Mouse (Mus musculus) heart, embryonic 11.5 days (tissue): ENCODE measurements around the gene Nfam1. TPM values are rescaled to one million over a fixed set of nuclear protein-coding genes. Genes with fewer than 3 reads are reported as not detected.
A peak's percentile ranks its signal among the peaks of the same experiment; 100 is the strongest.
"Not testable (repeated sequence)": the region's sequence is repeated elsewhere in the genome, so short reads cannot be mapped to it uniquely, and the experiment has no call there.

ENCODE experiments used
- ATAC-seq: fragments of 200-750 bp; cut with Nextera tagmentation; replicated peaks from 2 replicates; pipeline ENCODE4 v1.8.0; 2017; ENCODE audit warnings: moderate library complexity; ENCODE audit not compliant: insufficient number of reproducible peaks, low FRiP score, low TSS enrichment
- H3K27ac ChIP-seq: fragments of 300-500 bp; sonication (generic); 2 replicates; pipeline ENCODE4 v1.5.1; 2014; ENCODE audit warnings: mild to moderate bottlenecking, low read depth, low read length
- H3K27me3 ChIP-seq: fragments of 300-500 bp; sonication (generic); 2 replicates; pipeline ENCODE4 v1.6.1; 2014; ENCODE audit warnings: mild to moderate bottlenecking, low read length, mixed read lengths; ENCODE audit not compliant: control insufficient read depth, insufficient read depth
- H3K36me3 ChIP-seq: fragments of 300-500 bp; sonication (generic); 2 replicates; pipeline ENCODE4 v1.6.1; 2014; ENCODE audit warnings: mild to moderate bottlenecking, low read length, moderate library complexity, mixed read lengths; ENCODE audit not compliant: control insufficient read depth, insufficient read depth
- H3K4me1 ChIP-seq: fragments of 300-500 bp; sonication (generic); 2 replicates; pipeline ENCODE4 v1.6.1; 2014; ENCODE audit warnings: low read length; ENCODE audit not compliant: control insufficient read depth, insufficient read depth
- H3K4me2 ChIP-seq: fragments of 300-500 bp; sonication (generic); 2 replicates; pipeline ENCODE4 v1.6.1; 2014; ENCODE audit warnings: mild to moderate bottlenecking, moderate library complexity
- H3K4me3 ChIP-seq: fragments of 300-500 bp; sonication (generic); 2 replicates; pipeline ENCODE4 v1.5.1; 2014; ENCODE audit warnings: low read depth, low read length
- H3K9ac ChIP-seq: fragments of 300-500 bp; sonication (generic); 2 replicates; pipeline ENCODE4 v1.6.1; 2014; ENCODE audit warnings: mild to moderate bottlenecking, low read depth, low read length, moderate library complexity
- H3K9me3 ChIP-seq: fragments of 300-500 bp; sonication (generic); replicated peaks from 2 replicates; pipeline ENCODE4 v1.6.1; 2016; ENCODE audit warnings: low read length; ENCODE audit not compliant: control insufficient read depth
- WGBS: fragments of 180-500 bp; shearing (Covaris S2); extraction: QIAGEN DNeasy Blood & Tissue Kit; methylation state at CpG from one replicate; pipeline ENCODE4 v1.1.7; 2014; ENCODE audit not compliant: insufficient replicate concordance; 5-methylcytosine and 5-hydroxymethylcytosine counted together
- polyA plus RNA-seq: library from polyadenylated mRNA; unstranded; fragments of >200 nt; fragmentation: Nextera tagmentation; extraction: Ambion mirVana; gene quantifications from 2 replicates; pipeline ENCODE4 v1.2.1, GENCODE M21; 2014

The Nfam1 gene
- polyA plus RNA-seq, 1 experiment from 2014 or later, result 1.7 TPM

DNA sequence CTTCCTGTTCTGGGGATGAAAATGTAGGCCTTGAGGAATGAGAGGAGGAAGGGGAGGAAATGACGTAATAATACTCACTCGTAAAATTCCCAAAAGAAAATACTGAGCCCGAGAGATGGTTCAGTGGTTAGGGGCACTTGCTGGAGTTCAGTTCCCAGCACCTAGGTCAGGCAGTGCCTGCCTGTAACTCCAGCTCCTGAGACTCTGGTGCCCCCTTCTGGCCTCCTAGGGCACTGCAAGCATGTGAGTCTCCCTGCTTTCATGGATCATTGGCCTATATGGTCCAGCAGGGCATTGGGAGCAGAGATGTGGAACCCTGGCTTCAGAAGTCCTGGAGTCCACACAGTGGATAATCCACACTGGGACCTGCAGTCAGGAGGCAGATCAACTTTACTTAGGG, 13.2 kb upstream of the Nfam1 start:
- Histone ChIP-seq H3K4me1 (peaks cover 9% of the 10 kb centered on the region), H3K4me2 (no peak overlapping the region), H3K9ac (no peak overlapping the region), H3K9me3 (peaks cover 4% of the 10 kb centered on the region; the same call in 1 of the 2 replicates), H3K4me3 (no peak overlapping the region), H3K27me3 (no peaks in the 10 kb centered on the region; the same call in 1 of the 2 replicates), H3K27ac (no peak overlapping the region), H3K36me3 (no peaks in the 10 kb centered on the region)
- 91% methylated on average over 3 of the region's 3 CpGs for WGBS
- ATAC-seq, result no peak

DNA sequence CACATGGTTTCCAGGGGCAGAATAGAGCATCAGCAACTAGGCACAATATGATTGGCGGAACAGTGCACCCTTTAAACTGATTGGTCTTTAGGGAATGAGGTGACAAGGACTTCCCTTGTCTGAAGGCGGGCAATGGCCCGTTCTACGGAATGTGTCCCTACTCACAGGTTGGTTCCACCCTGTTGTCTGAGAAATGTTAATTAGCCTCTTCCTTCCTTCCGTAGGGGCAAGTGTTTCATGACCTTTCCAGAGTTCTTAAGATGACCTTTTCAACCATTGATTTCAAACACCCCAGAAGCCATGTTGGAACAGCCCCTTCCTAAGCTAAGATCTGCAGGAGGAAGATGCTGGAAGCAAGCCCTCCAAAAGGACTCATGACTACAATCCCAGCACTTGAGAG, 12.5 kb upstream of the Nfam1 start:
- 82% methylated on average over 5 of the region's 5 CpGs for WGBS
- not testable (repeated sequence) for H3K4me2 ChIP-seq, H3K4me3 ChIP-seq, H3K9ac ChIP-seq, H3K36me3 ChIP-seq, ATAC-seq, H3K4me1 ChIP-seq, H3K27me3 ChIP-seq, H3K27ac ChIP-seq, H3K9me3 ChIP-seq

DNA sequence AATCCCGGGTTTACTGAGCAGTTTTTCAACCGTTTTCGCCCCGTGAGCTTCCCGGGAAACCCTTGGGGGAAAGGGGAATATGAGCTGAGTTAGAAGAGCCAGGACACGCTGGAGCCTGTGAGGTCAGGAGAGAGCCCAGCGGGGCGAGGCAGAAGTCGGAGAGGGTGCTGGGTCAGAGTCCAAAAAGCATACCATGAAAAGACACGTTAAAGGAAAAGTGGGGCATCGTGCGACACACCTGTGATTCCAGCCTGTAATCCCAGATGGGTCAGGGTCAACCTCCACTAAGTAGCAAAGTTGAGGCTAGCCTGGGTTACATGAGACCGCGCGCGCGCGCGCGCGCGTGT, 10.2 kb upstream of the Nfam1 start:
- H3K36me3 ChIP-seq, result no peaks in the 10 kb centered on the region
- ATAC-seq, result no peak
- H3K9ac ChIP-seq, result no peak overlapping the region
- H3K4me3 ChIP-seq, result no peak overlapping the region
- 72% methylated on average over 22 of the region's 22 CpGs for WGBS
- H3K27me3 ChIP-seq, result no peaks in the 10 kb centered on the region; the same call in 1 of the 2 replicates
- peaks cover 4% of the 10 kb centered on the region; the same call in 1 of the 2 replicates for H3K9me3 ChIP-seq
- peaks cover 16% of the 10 kb centered on the region for H3K4me1 ChIP-seq
- H3K4me2 ChIP-seq, result peak overlapping the region; percentile 39; the same call in 1 of the 2 replicates
- no peak overlapping the region; the same call in 1 of the 2 replicates for H3K27ac ChIP-seq

DNA sequence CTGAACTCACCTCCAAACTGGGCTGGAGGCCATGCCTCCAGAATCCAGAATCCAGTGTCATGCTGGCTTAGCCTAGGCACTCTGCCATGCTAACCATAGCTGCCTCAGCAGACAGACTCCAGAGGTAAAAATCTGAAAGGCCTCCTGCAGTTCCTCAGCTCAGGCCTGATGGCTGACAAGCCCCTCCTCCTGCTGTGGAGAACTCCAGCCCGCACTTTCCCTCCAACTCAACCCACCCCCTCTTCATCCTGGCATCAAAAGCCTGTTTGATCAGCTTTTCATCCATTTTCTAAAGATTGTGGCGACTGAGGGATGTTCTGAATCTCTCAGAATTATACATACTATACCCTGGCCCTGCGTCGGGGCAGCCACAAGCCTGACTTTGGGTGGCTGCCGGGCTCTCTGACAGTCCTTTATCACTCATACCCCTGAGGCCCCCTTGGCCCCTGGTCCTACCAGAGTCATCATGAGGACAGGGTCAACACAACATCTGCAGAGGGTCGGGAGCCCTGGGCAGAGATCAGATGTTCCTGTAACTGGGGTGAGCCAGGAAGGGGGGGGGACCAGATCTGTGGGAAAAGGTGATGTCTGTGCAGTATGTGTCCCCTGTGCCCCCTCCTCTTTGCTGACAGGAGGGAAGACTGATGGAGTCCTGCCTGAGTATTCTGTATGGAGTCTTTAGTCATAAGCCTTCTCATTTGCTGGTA, 9.7 kb upstream of the Nfam1 start:
- 7% methylated on average over 6 of the region's 6 CpGs for WGBS
- Histone ChIP-seq H3K4me2 (peak overlapping the region; percentile 39), H3K27ac (peak overlapping the region; percentile 15; the same call in 1 of the 2 replicates), H3K4me1 (peaks cover 18% of the 10 kb centered on the region), H3K27me3 (no peaks in the 10 kb centered on the region; the same call in 1 of the 2 replicates), H3K9ac (peak overlapping the region; percentile 43; the same call in 1 of the 2 replicates), H3K36me3 (no peaks in the 10 kb centered on the region), H3K4me3 (no peak overlapping the region), H3K9me3 (peaks cover 4% of the 10 kb centered on the region; the same call in 1 of the 2 replicates)
- no peak for ATAC-seq

DNA sequence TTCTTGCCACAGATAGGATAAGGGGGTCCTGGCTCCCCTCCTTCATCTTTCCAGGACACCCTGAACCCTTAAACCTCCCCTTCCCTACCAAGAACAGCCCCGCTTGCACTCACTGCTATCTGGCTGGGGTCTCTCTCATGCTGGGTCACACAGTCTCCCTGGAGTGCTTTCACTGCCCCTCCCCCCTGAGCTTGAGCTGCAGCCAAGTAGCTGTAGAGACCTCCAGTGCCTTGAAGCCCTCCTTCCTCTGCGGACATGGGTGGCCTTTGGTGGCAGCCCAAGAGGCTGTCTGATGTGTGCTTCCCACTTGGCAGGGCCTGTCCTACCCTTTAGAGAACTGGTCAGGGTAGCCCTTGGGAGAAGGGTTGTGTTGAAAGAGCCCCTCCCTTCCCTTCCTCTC, 7.0 kb upstream of the Nfam1 start:
- no peak overlapping the region for H3K4me3 ChIP-seq
- WGBS, result 35% methylated on average over 2 of the region's 2 CpGs
- no peak overlapping the region for H3K27ac ChIP-seq
- H3K9ac ChIP-seq, result no peak overlapping the region
- no peaks in the 10 kb centered on the region for H3K36me3 ChIP-seq
- no peak for ATAC-seq
- H3K27me3 ChIP-seq, result peaks cover 5% of the 10 kb centered on the region
- no peaks in the 10 kb centered on the region for H3K9me3 ChIP-seq
- no peak overlapping the region for H3K4me2 ChIP-seq
- H3K4me1 ChIP-seq, result peaks cover 22% of the 10 kb centered on the region

DNA sequence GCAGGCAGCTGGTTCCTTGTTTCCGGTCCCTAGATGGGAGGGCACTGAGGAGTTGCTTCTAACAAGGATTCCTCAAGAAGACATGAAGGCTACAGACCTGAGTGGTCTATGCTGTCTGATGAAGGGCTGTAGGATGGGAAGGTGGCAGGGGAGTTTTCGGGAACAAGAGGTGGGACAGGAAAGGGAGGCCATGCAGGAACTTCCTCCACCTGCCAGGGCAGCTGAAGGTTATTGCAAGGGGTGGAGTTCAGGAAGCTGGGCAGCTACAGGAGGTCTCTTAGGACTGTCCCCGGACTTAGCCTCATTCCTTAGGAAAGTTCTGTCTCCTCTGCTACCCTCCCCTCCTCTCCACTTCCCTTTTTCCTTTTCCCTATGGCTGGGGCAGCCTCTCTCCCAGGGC, 5.7 kb upstream of the Nfam1 start:
- Histone ChIP-seq H3K36me3 (no peaks in the 10 kb centered on the region), H3K27me3 (peaks cover 12% of the 10 kb centered on the region), H3K4me3 (no peak overlapping the region), H3K4me1 (peaks cover 33% of the 10 kb centered on the region), H3K4me2 (no peak overlapping the region), H3K27ac (no peak overlapping the region), H3K9me3 (no peaks in the 10 kb centered on the region), H3K9ac (no peak overlapping the region)
- ATAC-seq, result no peak
- 43% methylated on average over 3 of the region's 3 CpGs for WGBS

DNA sequence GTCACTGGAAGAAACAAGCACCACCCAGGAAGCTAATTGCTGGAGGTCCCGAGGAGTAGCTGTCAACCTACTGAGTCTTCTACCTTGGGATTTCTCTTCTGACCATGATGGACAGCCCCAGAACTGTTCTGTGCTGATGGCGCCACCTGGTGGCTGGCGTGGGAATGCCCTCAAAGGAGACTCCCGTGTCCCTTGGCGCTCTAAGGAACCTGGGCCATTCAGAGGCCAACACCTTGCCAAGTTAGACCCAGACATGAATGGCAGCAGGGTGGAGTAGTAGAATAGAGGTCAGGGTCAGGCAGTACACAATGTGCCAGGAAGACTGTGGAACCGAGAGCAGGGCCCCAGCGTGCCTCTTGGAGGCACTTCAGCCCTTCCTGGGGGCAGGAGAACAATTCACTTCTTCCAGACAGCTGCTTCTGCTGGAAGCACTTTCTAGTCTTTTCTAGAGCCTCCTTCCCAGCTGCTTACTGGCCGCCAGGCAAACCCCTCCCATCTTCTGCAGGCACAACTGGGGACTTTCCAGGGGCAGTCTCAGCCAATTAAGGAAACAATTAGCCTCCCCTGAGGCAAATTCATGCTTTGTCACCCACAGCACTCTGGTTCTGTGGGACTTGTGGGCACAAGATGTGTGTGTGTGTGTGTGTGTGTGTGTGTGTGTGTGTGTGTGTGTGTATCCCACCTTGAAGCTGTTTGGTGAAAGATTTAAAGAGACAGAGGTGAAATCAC, 4.8 kb upstream of the Nfam1 start:
- no peak overlapping the region for H3K27ac ChIP-seq
- no peak for ATAC-seq
- H3K4me3 ChIP-seq, result no peak overlapping the region

DNA sequence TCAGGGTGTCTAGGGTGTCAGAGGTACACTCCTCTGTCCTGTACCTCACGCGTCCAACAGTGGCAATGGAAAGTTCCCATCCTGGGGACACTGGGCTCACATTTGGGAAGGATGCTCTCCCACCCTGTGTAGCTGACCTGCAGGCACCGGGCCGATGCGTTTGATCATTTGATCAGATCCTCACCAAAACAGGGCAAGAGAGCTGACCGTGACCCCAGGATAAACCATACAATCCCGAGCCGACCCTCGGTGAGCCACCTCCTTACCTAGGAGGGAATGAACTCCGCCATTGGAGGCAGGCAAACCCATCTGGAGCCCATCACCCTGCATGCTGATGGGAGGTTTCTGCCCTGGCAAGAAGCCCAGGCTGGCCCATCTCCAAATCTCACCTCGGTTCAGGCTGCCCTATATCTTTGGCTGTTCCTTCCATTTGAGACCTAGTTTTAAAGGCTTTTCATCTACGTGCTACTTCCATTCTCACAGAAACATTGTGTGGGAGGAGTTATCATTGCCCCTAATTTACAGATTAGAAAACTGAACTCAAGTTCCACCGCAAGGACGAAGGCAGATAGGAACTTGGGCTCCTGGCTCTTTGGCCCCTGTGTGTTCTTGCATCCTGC, 3.9 kb upstream of the Nfam1 start:
- Histone ChIP-seq H3K36me3 (no peaks in the 10 kb centered on the region), H3K4me2 (no peak overlapping the region), H3K27me3 (peaks cover 16% of the 10 kb centered on the region), H3K4me1 (peaks cover 34% of the 10 kb centered on the region), H3K27ac (no peak overlapping the region), H3K4me3 (no peak overlapping the region), H3K9ac (no peak overlapping the region), H3K9me3 (no peaks in the 10 kb centered on the region)
- ATAC-seq, result no peak
- 72% methylated on average over 14 of the region's 14 CpGs for WGBS

More for the DNA sequence above, 4.8 kb upstream of the Nfam1 start:
- no peak overlapping the region for H3K9ac ChIP-seq
- no peaks in the 10 kb centered on the region for H3K9me3 ChIP-seq
- H3K4me2 ChIP-seq, result no peak overlapping the region
- no peaks in the 10 kb centered on the region for H3K36me3 ChIP-seq
- peaks cover 16% of the 10 kb centered on the region for H3K27me3 ChIP-seq
- H3K4me1 ChIP-seq, result peaks cover 38% of the 10 kb centered on the region
- WGBS, result 1% methylated on average over 8 of the region's 8 CpGs
